Mouse (Mus musculus): ENCODE measurements around the gene Tob2. TPM values are rescaled to one million over a fixed set of nuclear protein-coding genes. Genes with fewer than 3 reads are reported as not detected.

Gene Tob2
- polyA plus RNA-seq, 1 experiment from 2014 or later: 22.6 TPM

DNA sequence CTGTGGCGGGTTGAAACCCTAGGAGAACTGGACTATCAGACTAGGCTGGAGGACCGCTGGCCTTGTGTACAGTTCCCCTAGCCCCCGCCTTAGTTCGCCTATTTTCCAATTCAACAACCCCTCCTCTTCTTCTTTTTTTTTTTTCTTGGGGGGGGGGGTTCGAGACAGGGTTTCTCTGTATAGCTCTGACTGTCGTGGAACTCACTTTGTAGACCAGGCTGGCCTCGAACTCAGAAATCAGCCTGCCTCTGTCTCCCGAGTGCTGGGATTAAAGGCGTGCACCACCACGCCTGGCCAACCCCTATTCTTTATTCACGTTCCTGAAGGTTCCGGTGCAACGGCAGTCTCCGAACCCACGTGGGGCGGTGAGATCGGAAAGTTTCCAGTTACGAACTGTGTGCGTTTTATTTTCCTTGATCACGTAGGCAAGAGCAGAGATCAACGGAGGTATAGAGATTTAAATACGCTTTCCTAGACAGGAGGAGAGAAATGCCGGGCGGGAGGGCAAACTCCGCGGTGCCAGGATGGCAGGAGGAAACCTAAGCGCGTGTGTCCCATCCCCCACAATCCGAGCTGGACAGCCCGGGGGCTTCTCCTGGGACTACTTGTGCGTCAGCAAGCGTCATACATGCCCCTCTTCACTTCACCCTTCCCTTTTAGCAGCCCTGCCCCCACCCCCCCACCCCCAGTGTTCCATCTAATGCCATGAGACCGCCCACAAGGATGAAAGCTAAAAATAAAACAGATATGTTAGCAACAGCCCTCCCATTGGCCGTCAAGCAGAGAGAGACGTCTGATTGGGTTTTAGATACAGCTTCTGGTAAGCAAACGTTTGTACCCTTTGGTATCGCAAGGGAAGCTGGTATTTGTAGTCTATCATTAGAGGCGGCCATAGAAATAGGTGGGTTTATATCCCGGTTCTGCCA, 997 bp upstream of the Tob2 start:
- Histone ChIP-seq H3K4me2 (peak overlapping the region; percentile 97), H3K9ac (replicated peaks) (peak overlapping the region; percentile 90), H3K4me3 (replicated peaks) (peak overlapping the region; percentile 87), H3K36me3 (peaks cover 7% of the 10 kb centered on the region), H3K4me1 (replicated peaks) (peaks cover 9% of the 10 kb centered on the region), H3K27ac (peak overlapping the region; percentile 93), H3K9me3 (no peaks in the 10 kb centered on the region), H3K27me3 (no peaks in the 10 kb centered on the region)
- peak; percentile 70 for ATAC-seq (ENCODE audit: insufficient number of reproducible peaks, insufficient read depth, low FRiP score, low TSS enrichment, low read depth)
- 1% methylated on average over 39 of the region's 39 CpGs for WGBS

GRCm38 (mm10) chr15:81858138-81858516, 469 bp downstream of the Tob2 start:
- peak overlapping the region; percentile 87 for H3K4me3 ChIP-seq (replicated peaks)
- ATAC-seq (ENCODE audit: insufficient number of reproducible peaks, insufficient read depth, low FRiP score, low TSS enrichment, low read depth): peak; percentile 39; the same call in 1 of the 2 replicates
- H3K4me1 ChIP-seq (replicated peaks): peaks cover 9% of the 10 kb centered on the region
- H3K9ac ChIP-seq (replicated peaks): peak overlapping the region; percentile 90
- no peaks in the 10 kb centered on the region for H3K9me3 ChIP-seq
- H3K27me3 ChIP-seq: no peaks in the 10 kb centered on the region
- peak overlapping the region; percentile 97 for H3K4me2 ChIP-seq
- peak overlapping the region; percentile 93 for H3K27ac ChIP-seq
- WGBS: under 1% methylated on average over 23 of the region's 23 CpGs
- peaks cover 16% of the 10 kb centered on the region for H3K36me3 ChIP-seq

DNA sequence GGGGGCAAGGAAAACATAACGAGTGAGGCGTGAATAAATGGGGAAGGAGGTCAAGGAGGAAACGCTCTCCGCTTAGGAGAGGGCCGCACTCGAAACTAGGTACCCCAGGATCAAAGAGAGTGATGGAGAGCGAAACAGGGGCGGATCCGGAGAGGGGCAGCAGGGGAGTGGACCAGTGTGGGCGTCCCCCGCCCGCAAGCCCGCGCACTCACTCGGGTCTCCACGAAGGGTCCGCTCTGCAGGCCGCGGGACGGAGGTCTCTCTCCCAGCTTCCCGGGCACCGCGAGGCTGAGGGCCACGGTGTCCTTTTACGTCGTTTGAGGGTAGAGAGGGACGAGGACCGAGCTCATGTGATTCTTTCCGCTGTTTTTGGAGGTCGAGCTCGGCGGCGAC, 876 bp downstream of the Tob2 start:
- Histone ChIP-seq H3K4me1 (replicated peaks) (peaks cover 9% of the 10 kb centered on the region), H3K9me3 (no peaks in the 10 kb centered on the region), H3K36me3 (peaks cover 20% of the 10 kb centered on the region), H3K27ac (peak overlapping the region; percentile 93), H3K9ac (replicated peaks) (peak overlapping the region; percentile 90), H3K4me3 (replicated peaks) (peak overlapping the region; percentile 87), H3K27me3 (no peaks in the 10 kb centered on the region), H3K4me2 (peak overlapping the region; percentile 97)
- ATAC-seq (ENCODE audit: insufficient number of reproducible peaks, insufficient read depth, low FRiP score, low TSS enrichment, low read depth): no peak
- under 1% methylated on average over 33 of the region's 33 CpGs for WGBS

- no peaks in the 10 kb centered on the region for H3K27me3 ChIP-seq
- peaks cover 26% of the 10 kb centered on the region for H3K36me3 ChIP-seq
- H3K4me3 ChIP-seq (replicated peaks): peak overlapping the region; percentile 87
- peak overlapping the region; percentile 90 for H3K9ac ChIP-seq (replicated peaks)
- no peaks in the 10 kb centered on the region for H3K9me3 ChIP-seq
- peak overlapping the region; percentile 93 for H3K27ac ChIP-seq
- peaks cover 9% of the 10 kb centered on the region for H3K4me1 ChIP-seq (replicated peaks)
- no peak for ATAC-seq (ENCODE audit: insufficient number of reproducible peaks, insufficient read depth, low FRiP score, low TSS enrichment, low read depth)
- H3K4me2 ChIP-seq: peak overlapping the region; percentile 97
- WGBS: under 1% methylated on average over 13 of the region's 14 CpGs
Measured at GRCm38 (mm10) chr15:81856938-81857723, 1.5 kb downstream of the Tob2 start.

GRCm38 (mm10) chr15:81856030-81856790, 2.4 kb downstream of the Tob2 start:
- Histone ChIP-seq H3K36me3 (peaks cover 35% of the 10 kb centered on the region), H3K9me3 (no peaks in the 10 kb centered on the region), H3K27ac (peak overlapping the region; percentile 93), H3K27me3 (no peaks in the 10 kb centered on the region), H3K4me2 (peak overlapping the region; percentile 97), H3K4me3 (replicated peaks) (peak overlapping the region; percentile 87), H3K4me1 (replicated peaks) (peaks cover 9% of the 10 kb centered on the region), H3K9ac (replicated peaks) (peak overlapping the region; percentile 90)
- 0% methylated on average over 28 of the region's 28 CpGs for WGBS
- peak; percentile 84 for ATAC-seq (ENCODE audit: insufficient number of reproducible peaks, insufficient read depth, low FRiP score, low TSS enrichment, low read depth)

DNA sequence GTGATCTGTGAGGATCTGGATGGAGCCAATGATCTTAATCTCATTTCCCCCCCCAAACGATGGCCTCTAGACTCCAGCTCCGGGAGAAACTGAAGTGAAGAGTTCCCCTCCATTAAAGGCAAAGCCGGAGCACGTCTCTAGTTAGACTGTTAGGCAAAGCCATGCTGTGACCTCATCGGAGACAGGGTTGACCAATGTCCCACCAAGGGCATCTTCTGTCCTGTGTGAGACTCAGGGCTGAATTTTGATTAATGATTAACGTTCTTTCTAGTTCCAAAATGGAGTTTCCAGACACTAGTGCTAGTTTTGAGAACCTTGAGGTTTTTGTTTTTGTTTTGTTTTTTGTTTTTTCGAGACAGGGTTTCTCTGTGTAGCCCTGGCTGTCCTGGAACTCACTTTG, 5.5 kb downstream of the Tob2 start:
- peaks cover 63% of the 10 kb centered on the region for H3K36me3 ChIP-seq
- 89% methylated on average over 7 of the region's 7 CpGs for WGBS

GRCm38 (mm10) chr15:81852411-81853000, 6.1 kb downstream of the Tob2 start:
- ATAC-seq (ENCODE audit: insufficient number of reproducible peaks, insufficient read depth, low FRiP score, low TSS enrichment, low read depth): no peak
- H3K9ac ChIP-seq (replicated peaks): no peak overlapping the region
- no peak overlapping the region for H3K4me2 ChIP-seq
- H3K4me3 ChIP-seq (replicated peaks): no peak overlapping the region
- 90% methylated on average over 9 of the region's 9 CpGs for WGBS
- peaks cover 69% of the 10 kb centered on the region for H3K36me3 ChIP-seq
- no peaks in the 10 kb centered on the region for H3K9me3 ChIP-seq
- H3K27me3 ChIP-seq: no peaks in the 10 kb centered on the region
- H3K4me1 ChIP-seq (replicated peaks): peaks cover 6% of the 10 kb centered on the region
- no peak overlapping the region for H3K27ac ChIP-seq

More for the DNA sequence above, 5.5 kb downstream of the Tob2 start:
- Histone ChIP-seq H3K4me2 (no peak overlapping the region), H3K9ac (replicated peaks) (no peak overlapping the region), H3K4me3 (replicated peaks) (no peak overlapping the region), H3K9me3 (no peaks in the 10 kb centered on the region), H3K27me3 (no peaks in the 10 kb centered on the region), H3K27ac (no peak overlapping the region), H3K4me1 (replicated peaks) (peaks cover 6% of the 10 kb centered on the region)
- no peak for ATAC-seq (ENCODE audit: insufficient number of reproducible peaks, insufficient read depth, low FRiP score, low TSS enrichment, low read depth)

DNA sequence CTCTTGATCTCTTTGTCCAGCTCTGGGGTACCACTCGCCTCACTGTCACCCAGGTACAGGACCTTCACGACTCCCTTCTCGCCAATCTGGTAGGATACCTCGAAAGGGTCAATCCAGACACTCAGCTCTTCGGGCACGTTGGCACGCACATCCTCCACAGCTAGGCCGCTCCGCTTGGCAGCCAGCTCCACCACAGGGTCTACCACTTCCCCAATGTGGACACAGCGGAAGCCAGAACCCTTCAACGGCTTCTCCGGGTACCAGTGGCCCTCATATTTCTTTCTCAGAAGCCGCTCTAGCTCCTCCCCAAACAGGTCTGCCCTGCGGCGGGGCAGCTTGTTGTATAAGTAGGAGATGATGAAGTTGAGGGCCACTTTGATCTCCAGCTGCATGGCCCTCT, 7.2 kb downstream of the Tob2 start:
- no peak overlapping the region for H3K4me2 ChIP-seq
- ATAC-seq (ENCODE audit: insufficient number of reproducible peaks, insufficient read depth, low FRiP score, low TSS enrichment, low read depth): no peak
- no peaks in the 10 kb centered on the region for H3K27me3 ChIP-seq
- H3K9ac ChIP-seq (replicated peaks): no peak overlapping the region
- no peak overlapping the region for H3K4me3 ChIP-seq (replicated peaks)
- H3K9me3 ChIP-seq: no peaks in the 10 kb centered on the region
- H3K27ac ChIP-seq: no peak overlapping the region
- WGBS: 97% methylated on average over 15 of the region's 15 CpGs
- H3K36me3 ChIP-seq: peaks cover 79% of the 10 kb centered on the region
- peaks cover 6% of the 10 kb centered on the region for H3K4me1 ChIP-seq (replicated peaks)

DNA sequence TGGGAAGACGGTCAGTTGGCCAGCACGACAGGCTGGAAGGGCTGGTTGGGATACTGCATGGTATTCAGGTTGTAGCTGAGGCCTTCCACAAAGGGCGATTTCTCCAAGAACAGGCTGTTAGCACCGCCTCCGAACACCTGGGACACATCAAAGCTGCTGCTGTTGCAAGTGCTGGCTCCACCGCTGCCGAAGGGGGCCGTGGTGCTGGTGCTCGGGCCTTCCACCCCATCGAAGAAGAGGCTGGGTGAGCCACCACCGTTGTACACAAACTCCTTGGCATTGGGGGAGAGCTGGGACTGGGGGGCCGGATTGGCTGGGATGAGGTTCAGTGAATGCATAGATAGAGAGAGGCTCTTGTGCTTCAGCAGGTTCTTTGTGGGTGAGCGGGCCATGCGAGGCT, 7.9 kb downstream of the Tob2 start:
- Histone ChIP-seq H3K27me3 (no peaks in the 10 kb centered on the region), H3K9ac (replicated peaks) (no peak overlapping the region), H3K4me3 (replicated peaks) (no peak overlapping the region), H3K4me1 (replicated peaks) (peaks cover 3% of the 10 kb centered on the region), H3K4me2 (no peak overlapping the region), H3K27ac (no peak overlapping the region), H3K36me3 (peaks cover 79% of the 10 kb centered on the region), H3K9me3 (no peaks in the 10 kb centered on the region)
- 67% methylated on average over 14 of the region's 14 CpGs for WGBS
- no peak for ATAC-seq (ENCODE audit: insufficient number of reproducible peaks, insufficient read depth, low FRiP score, low TSS enrichment, low read depth)

DNA sequence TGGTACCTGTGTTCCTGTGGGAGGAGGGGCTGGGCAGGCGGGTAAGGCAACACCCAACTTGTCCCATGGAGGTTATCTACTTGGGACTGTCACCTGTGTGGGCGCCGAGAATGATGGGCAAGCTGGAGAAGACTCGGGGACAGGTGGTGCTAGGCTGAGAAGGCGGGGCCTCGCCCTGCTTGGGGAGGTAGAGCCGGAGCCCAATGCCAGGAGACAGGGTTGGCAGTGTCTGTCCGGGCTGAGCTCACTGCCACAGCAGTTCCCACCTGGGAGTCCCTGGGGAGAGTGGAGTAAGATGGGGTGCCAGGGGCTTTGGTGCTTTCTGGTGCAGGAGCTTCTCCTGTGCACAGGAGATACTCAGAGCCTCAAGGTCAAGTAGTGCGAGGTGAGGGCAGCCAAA, 9.5 kb downstream of the Tob2 start:
- no peaks in the 10 kb centered on the region for H3K9me3 ChIP-seq
- H3K4me3 ChIP-seq (replicated peaks): no peak overlapping the region
- H3K36me3 ChIP-seq: peaks cover 74% of the 10 kb centered on the region
- ATAC-seq (ENCODE audit: insufficient number of reproducible peaks, insufficient read depth, low FRiP score, low TSS enrichment, low read depth): no peak
- no peak overlapping the region for H3K27ac ChIP-seq
- no peak overlapping the region for H3K9ac ChIP-seq (replicated peaks)
- H3K27me3 ChIP-seq: no peaks in the 10 kb centered on the region
- H3K4me2 ChIP-seq: no peak overlapping the region
- 79% methylated on average over 9 of the region's 9 CpGs for WGBS
- no peaks in the 10 kb centered on the region for H3K4me1 ChIP-seq (replicated peaks)
